Mouse (Mus musculus) CD4-positive, CD25-positive, alpha-beta regulatory T cell, adult 2 months (primary cell): ENCODE results near the gene Vwa3b.
A peak's percentile ranks its signal among the peaks of the same experiment; 100 is the strongest.

ENCODE experiments used
- DNase-seq: peaks from one replicate; pipeline ENCODE4 v3.0.0-alpha.2; 2012; ENCODE audit warnings: low read depth, low spot score

The Vwa3b gene

DNA sequence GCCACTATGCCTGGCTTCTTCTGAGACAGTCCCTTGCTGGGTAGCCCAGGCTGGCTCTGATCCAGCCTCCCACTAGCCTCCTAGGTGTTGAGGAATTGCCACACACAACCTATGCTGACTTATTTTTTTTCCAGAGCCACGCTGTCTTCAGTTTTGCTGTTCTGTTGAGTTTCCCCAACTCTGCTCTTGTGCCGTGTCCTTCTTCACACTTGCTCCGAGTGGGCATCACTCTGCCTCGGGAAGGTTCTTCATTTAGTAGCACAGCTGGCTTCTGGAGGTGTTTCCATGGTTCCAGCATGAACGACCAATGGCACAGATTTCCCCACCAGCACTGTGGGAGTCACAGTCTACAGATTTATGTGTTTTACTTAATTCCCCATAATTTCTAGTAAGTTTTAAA lies 91.6 kb downstream of the Vwa3b start:
- no peak for DNase-seq

DNA sequence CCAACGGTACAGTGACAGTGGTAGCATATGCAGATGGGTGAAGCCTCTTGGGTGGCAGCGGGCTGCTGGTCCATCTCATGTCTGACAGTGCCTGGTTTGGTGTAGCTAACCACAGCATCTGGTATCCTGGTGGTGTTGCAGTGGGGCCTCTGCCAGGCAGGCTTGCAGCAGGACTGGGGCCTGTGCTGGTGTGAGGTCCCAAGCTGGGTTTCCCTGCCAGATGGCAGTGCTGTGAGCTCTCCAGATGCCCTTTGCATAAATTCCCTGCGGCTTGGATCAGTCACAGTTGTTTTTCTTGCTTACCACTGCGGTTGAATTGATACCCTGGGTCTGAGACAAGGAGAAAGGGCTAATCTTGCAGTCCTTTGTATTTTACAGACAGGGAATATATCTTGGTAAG lies 95.9 kb downstream of the Vwa3b start:
- DNase-seq, result no peak

DNA sequence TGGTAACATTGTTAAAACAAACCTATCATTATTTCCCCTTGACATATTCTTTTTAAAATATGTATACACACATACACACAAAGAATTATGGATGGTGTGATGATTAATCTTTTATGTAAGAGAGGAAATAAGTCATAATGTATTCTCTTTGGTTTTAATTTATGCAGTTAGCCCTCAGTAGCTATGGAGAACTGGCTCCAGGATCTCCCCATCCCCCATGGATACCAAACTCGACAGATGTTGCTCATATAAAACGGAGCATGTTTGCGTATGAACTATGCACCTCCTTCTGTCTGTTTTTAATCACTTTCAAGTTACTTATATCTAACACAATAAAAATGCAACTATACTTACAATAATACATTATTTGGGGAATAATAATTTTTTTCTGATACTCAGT lies 96.4 kb downstream of the Vwa3b start:
- DNase-seq, result no peak

DNA sequence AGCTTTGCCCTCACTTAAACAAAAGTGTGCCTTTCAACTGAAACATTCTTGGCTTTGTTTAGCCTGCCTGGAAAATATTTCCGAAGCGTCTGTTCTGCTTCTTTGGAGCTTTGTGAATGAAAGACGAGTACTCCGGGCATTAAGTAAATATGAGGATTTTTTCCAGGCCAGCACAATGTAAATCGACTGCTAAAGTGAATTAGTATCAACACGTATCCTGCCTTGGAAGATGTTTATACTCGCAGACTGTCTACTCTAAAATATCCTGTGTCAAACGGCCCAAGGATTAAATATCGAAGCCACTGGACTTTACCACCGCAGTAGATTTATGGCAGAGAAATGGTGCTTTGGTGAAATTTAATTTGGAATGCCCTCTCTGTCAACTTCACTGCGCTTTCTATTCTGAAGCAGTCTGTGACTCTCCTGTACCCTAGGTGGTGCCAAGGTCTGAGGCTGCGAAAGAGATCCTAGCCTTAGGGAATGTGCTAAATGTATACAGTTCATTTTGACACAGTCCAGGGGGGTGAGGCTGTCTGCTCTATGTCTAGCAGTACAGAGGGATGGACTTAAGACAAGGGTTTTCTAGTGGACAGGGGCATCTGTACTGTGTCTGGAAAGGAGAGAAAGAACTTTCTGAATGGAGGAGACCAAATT lies 98.4 kb downstream of the Vwa3b start:
- DNase-seq, result no peak

DNA sequence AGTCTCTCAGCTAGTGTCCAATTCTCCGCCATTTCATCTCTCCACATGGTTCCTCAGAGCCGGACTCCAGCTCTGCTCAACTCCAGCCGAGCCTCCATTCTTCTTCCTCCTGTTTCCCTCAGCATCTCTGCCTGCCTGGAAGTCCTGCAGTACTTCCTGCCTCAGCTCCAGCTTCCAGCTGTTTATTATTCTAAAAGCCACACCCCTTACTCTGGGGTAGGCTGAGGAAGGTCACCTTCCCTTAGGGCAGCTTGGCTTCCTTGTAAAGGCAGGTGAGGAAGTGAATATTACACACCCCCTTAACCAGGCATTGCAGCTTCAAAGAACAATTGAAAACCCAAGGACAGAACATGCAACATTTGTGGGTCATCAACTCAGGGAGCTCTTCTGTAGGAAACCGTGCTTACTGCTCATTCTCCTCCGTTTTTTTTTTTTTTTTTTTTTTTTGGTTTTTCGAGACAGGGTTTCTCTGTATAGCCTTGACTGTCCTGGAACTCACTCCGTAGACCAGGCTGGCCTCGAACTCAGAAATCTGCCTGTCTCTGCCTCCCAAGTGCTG lies 103.7 kb downstream of the Vwa3b start:
- DNase-seq, result no peak

DNA sequence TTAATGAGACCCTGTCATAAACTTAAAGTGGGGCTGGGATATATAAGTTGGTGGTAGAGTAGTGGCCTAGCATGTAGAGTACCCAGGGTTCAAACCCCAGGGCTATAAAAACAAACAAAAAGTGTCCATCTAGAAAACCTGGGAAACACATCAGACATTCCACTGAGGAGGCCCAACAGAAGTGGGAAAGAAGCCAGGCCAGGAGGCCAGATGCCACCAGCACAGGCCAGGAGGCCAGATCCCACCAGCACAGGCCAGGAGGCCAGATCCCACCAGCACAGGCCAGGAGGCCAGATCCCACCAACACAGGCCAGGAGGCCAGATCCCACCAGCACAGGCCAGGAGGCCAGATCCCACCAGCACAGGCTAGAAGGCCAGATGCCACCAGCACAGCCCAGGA lies 104.8 kb downstream of the Vwa3b start:
- DNase-seq, result no peak

DNA sequence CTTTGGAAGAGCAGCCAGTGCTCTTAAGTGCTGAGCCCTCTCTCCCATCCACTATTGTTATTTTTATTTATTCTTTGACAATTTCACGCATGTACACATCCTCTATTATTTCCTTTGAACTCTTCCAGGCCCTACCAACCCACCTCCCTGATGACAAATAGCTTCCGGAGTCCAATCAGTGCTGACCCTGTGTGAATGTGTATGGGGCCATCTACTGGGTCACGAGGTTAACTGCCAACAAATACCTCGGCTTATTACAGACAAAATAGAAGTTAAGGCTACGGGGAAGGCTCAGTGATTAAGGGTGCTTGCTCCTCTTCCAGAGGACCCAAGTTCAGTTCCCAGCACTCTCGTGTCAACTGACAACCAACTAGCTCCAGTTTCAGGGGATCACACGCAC lies 106.0 kb downstream of the Vwa3b start:
- DNase-seq, result peak; percentile 6

DNA sequence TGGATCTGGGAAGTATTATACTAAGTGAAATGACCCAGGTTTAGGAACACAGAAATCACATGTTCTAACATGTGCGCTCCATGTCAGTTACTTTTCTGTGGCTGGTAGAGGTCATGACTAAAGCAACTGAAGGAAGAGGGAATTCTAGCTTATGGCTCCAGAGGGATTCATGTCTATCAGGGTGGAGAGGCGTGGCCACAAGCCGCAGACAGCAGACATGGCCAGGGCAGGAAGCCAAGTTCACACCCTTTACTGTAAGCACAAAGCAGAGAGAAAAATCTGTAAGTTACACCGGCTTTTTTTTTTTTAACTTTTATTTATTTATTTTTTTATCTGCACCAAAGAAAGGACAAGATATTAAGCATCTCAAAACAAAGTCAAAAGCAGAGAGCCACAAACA lies 119.6 kb downstream of the Vwa3b start:
- no peak for DNase-seq

DNA sequence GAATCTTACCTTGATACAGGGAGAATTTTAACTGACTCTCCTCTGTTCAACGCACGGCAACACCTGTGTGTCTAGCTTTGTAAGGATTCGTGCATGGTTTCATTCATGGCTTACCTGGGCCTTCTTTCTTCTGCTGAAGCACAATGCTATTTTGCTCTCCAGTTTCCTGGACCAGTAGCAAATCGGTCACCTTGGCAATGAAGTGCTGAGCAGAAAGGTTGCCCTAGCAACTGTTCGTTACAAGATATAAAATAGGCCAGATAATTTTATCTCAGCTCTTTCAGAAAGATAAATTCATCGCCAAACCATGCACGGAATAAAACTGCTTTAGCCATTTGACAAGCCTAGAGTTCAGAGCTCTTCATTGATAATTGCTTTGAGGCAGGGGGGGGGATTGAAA lies 123.5 kb downstream of the Vwa3b start:
- no peak for DNase-seq

DNA sequence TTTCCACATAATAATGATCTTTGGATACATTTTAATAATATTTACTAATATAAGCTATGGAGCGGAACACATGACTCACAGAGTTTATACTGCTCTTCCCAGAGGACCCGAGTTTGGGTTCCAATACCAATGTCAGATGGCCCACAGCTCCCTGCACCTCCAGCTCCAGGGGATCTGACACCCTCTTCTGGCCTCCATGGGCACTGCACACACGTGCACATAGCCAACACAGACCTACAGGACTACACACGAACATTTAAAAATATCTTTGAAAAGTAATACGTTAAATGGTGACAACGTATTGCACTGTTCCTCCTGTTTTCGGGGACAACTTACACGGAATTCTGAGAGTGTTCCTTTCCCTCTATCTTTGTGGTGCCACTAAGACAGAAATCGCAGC lies 125.5 kb downstream of the Vwa3b start:
- no peak for DNase-seq

DNA sequence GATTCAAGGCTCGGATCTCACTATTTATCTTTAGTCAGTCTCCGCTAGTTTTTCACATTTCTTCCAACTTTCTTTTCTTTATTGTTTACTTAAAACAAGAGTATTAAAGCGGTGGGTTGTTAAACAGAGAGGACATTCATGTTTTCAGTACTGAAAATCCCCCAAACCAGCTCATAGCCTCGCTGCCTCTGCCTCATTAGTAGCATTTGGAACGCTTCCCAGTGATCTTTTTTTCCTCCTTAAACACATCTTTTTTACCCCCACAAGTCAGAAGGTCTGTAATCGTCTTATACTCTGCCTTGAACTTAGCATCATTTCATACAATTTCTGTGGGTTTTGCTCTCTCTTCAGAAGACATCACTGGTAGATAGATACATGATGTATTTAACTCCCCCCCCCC lies 139.7 kb downstream of the Vwa3b start:
- no peak for DNase-seq

DNA sequence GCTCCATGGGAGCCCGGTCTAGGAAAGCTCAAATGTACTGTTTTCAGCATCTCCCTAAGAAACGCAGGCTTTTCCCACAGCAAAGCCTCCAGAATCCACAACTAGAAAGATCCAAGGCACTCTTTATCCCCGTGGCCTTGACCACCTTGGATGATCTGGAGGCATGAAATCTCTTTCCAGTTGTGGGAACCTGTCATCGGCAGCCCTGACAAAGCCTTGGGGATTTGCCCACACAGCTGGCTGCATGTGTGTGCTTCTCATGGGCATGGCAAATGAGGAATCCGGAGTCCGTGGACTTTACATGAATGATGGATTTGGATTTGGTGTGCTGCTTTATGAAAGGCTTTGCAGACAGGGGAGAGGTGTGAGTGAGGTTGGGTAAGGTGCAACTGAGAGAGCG lies 141.5 kb downstream of the Vwa3b start:
- DNase-seq, result no peak

DNA sequence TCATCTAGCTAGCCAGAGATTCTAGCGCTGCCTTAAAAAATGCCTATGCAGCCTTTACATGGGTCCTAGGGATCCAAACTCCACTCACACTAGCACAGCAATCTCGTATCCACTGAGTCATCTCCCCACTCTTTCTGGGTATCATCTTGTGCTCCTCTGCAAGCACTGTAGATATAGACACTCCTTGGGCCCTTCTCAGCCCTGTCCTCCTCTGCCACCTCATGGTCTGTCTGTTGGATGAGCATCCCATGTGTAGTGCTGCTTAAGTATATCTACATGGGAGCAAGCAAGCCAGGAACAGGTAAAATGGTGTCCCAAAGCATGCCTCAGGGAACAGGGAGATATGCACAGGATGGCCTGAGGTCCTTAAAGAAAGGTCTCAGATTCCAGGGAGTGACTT lies 151.5 kb downstream of the Vwa3b start:
- DNase-seq, result peak; percentile 12

DNA sequence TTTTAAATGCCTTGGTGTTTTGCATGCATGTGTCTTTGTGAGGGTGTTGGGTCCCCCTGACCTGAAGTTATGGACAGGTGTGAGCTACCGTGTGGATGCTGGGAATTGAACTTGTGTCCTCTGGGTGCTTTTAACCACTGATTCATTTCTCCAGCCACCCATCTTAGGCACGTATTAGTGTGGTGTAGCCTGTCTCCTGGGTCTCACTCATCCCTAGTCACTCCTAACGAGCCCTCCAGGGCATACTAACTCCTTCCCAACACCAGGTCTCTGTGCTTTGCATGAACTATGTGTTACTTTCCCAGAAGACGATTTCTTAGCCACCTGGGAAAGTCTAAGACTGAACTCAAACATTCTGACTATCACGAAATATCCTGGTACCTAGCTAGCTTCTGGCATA lies 153.5 kb downstream of the Vwa3b start:
- DNase-seq, result no peak

DNA sequence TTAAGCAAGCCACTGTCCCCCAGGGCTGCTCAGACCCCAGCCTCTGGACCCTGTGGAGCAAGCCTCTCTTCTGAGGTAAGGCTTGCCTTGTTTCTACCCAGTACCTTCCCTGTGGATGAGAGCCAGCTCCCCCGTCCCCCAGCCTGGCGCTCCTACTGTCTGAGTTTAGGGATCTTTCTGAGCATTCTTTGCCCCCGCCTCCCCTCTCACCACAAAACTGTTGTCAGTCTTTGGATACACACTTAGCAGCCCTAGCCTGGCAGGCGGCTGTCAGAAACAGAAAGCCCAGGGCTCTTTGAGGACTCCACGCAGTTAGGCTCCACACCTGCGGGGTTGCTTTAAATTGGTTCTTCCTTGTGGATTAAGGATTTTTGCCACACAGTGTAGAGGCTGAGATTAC lies 160.7 kb downstream of the Vwa3b start:
- DNase-seq, result no peak

DNA sequence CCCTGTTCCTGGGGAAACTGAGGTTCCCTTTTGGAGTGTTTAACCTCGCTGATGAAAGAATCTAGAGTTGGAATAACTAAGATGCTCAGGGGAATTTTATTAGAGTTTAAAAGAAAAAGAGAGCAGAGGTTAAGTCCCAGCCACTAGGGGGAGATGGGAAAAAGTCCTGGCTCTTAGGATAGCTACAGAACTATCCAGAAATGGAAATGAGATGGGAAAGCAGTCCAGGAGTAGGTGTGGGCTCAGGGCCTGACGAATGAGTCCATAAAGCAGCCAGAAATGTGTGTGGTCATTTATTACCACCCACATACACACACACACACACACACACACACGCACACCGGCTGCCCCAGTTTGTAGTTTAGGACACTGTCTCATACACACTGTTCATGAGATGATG lies 168.2 kb downstream of the Vwa3b start:
- no peak for DNase-seq

DNA sequence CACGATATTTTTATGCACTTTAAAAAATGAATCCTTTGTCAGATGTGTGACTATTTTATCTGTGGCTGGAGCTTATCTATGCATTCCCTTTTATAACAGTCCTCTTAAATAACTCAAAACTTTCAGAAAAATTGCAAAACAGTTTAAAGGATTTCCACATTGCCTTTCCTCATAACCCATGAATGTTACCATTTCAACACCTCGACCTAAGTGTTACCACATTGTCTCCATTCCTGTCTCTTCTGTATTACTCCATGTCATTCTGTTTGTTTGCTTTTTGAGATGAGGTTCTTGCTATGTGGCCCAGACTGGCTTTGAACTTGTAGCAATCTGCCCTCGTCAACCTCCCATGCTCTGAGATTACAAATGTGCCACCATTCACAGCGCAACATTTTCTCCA lies 175.0 kb downstream of the Vwa3b start:
- DNase-seq, result no peak

DNA sequence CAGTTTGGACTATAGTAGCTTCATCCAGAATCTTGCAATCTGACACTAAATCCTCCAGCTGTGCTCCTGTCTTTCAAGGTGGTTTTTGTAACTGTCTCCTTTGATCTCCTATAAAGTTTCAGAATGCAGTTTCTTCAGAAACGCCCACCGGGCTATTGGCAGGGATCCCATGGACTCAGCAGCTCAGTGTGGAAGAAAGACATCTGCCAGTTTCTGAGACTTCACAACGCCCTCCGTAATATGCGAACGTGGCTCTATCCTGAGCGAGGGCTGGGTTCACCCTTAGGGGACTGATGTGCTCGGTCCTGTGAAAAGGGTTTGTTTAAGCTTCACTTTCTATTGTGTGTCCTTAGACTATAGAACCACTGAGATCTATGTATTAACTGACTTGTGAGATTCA lies 181.3 kb downstream of the Vwa3b start:
- DNase-seq, result no peak

DNA sequence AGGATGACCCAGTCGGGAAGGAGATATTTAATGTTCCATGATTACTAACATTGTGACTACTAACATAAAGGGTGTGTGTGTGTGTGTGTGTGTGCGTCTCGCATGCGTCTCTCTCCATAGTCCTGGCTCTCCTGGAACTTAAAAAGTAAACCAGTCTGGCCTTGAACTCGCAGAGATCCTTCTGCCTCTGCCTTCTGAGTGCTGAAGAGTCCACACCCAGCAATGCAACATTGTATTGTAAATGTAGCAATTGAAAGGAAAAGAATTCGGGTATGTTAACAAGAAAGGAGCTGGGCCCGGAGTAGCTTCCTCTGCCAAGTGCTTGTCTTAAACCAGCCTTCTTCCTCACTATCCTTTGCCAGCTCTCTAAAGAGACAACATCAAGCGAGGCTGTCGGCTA lies 186.0 kb downstream of the Vwa3b start:
- DNase-seq, result no peak

DNA sequence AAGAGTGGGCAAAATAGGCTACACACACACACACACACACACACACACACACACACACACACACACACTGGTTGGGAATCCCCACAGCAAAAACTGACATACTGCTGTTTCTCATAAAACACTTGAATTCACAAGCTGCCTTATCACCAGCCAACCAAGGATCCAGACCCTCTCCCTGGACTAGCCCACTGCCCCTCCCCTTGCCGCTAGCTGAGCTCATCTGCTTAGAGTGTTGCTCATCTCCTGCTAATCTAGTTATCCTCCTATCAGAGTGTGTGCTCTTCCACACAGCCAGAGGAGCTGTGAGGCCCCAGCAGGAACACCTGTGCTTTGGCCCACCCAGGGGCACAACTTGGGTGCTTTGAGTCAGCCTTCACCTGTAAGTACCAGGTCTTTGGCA lies 187.7 kb downstream of the Vwa3b start, which contains the start of gene Cnga3:
Gene Cnga3 (plus strand): TSS at position 291 of the 400 bp plus-strand sequence.
- DNase-seq, result no peak

DNA sequence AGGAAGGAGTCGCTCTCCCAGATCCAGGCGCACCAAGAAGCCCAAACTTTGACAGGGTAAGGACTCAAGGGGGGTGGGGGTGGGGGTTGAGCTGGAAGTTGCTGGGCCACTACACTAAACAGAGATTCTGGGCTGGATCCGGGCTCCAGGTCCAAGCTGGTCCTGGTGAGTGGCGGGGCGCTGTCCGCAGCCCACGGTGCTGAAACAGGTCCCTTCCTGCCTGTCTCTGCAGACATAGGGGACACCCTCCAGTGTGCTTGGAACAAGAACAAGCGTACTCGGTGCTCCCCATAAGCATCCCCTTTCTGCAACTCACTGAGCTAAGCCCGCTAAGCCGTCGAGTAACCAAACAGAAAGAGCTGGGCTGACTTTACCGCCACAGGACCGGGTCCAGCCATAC lies 192.0 kb downstream of the Vwa3b start:
- peak; percentile 39 for DNase-seq

DNA sequence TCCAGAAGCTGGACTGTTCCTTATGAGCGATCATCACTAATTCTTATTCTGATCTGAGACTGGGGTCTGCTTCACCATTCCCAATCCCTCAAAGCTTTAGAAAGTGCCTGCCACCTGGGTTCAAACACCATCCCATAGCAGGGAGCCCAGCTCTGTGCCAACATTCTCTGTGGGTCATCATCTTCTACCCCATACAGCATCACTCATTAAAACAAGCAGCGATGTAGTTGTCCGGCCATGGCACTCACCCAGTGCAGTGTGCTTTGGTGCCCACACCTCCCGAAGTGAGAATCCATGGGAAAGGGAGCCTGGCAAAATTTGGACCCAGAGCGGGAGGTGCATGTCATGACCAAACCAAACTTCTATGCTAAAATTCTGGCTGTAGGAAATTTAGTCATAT lies 193.2 kb downstream of the Vwa3b start:
- DNase-seq, result no peak

DNA sequence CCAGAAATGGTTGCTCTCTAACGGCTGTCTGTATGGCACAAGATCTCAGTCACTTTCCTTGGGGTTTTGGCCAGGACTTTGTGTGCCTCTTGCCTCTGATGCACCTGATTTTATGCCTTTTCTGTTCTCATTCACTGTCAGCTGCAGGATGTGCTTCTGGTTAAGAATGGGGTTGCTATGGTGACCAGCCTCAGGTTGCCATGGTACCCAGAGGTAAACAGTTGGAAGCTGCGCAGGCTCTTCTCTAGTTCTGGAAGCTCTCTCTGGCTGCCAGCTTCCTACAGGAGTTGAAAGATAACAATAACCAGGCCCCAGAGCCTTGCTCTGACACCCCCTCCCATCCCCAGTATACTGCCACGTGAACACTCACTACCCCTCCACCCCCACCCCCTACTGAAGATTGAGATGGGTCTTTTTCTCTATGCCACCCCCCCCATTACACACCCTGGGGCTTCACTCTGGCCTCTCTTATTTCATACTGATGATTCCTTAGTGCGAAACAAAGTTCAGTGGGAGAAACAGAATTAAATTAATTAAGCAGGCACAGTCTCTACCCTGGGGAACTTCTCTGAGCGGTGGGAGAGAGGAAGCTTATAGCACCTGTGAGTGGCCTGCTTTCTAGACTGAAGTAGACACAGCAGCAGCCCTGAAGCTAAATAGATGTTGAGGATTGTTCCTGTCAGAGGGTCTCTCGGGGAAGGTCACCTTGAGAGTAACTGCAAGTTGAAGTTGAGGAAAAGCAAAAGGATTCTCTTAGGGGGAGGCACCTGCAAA lies 193.9 kb downstream of the Vwa3b start:
- peak; percentile 16 for DNase-seq
